Mouse (Mus musculus) limb, embryonic 12.5 days (tissue): ENCODE results near the gene Atg7. TPM values are rescaled to one million over a fixed set of nuclear protein-coding genes. Genes with fewer than 3 reads are reported as not detected.

Experiments
- ATAC-seq: fragments of 200-750 bp; cut with Nextera tagmentation; 2 replicates; pipeline ENCODE4 v1.8.0; 2017; ENCODE audit warnings: low read depth, moderate TSS enrichment; ENCODE audit not compliant: insufficient number of reproducible peaks, insufficient read depth, low FRiP score, low TSS enrichment
- H3K27ac ChIP-seq: fragments of 300-500 bp; sonication (generic); 2 replicates; pipeline ENCODE4 v1.5.1; 2016; ENCODE audit warnings: mild to moderate bottlenecking, moderate library complexity
- H3K27me3 ChIP-seq: fragments of 300-500 bp; sonication (generic); 2 replicates; pipeline ENCODE4 v1.6.1; 2016; ENCODE audit warnings: mild to moderate bottlenecking, moderate library complexity
- H3K36me3 ChIP-seq: fragments of 300-500 bp; sonication (generic); 2 replicates; pipeline ENCODE4 v1.6.1; 2016; ENCODE audit warnings: mild to moderate bottlenecking, moderate library complexity
- H3K4me1 ChIP-seq: fragments of 300-500 bp; sonication (generic); replicated peaks from 2 replicates; pipeline ENCODE4 v1.6.1; 2016
- H3K4me2 ChIP-seq: fragments of 300-500 bp; sonication (generic); 2 replicates; pipeline ENCODE4 v1.6.1; 2016; ENCODE audit warnings: mild to moderate bottlenecking, moderate library complexity
- H3K4me3 ChIP-seq: fragments of 300-500 bp; sonication (generic); replicated peaks from 2 replicates; pipeline ENCODE4 v1.5.1; 2016; ENCODE audit warnings: mild to moderate bottlenecking
- H3K9ac ChIP-seq: fragments of 300-500 bp; sonication (generic); replicated peaks from 2 replicates; pipeline ENCODE4 v1.6.1; 2016; ENCODE audit warnings: mild to moderate bottlenecking, moderate library complexity
- H3K9me3 ChIP-seq: fragments of 300-500 bp; sonication (generic); 2 replicates; pipeline ENCODE4 v1.6.1; 2016; ENCODE audit warnings: mild to moderate bottlenecking, moderate library complexity
- WGBS: fragments of 180-500 bp; shearing (Covaris S2); methylation state at CpG from one replicate; pipeline ENCODE4 v1.1.7; 2016; 5-methylcytosine and 5-hydroxymethylcytosine counted together
- polyA plus RNA-seq: library from polyadenylated mRNA; unstranded; fragments of >200 nt; fragmentation: Nextera tagmentation; extraction: Ambion mirVana; gene quantifications from 2 replicates; pipeline ENCODE4 v1.2.1, GENCODE M21; 2016

The Atg7 gene
- polyA plus RNA-seq, 1 experiment from 2014 or later: 17.1 TPM

GRCm38 (mm10) chr6:114758795-114759194 lies 115.9 kb downstream of the Atg7 start:
- no peaks in the 10 kb centered on the region for H3K27me3 ChIP-seq
- H3K36me3 ChIP-seq: no peaks in the 10 kb centered on the region
- no peaks in the 10 kb centered on the region for H3K9me3 ChIP-seq
- ATAC-seq: no peak
- H3K4me2 ChIP-seq: no peak overlapping the region
- H3K4me1 ChIP-seq: no peaks in the 10 kb centered on the region
- no peak overlapping the region for H3K27ac ChIP-seq
- no peak overlapping the region for H3K9ac ChIP-seq
- H3K4me3 ChIP-seq: no peak overlapping the region
- 86% methylated on average over 7 of the region's 7 CpGs for WGBS

GRCm38 (mm10) chr6:114766314-114766713 lies 123.4 kb downstream of the Atg7 start:
- Histone ChIP-seq H3K9me3 (no peaks in the 10 kb centered on the region), H3K36me3 (no peaks in the 10 kb centered on the region), H3K9ac (no peak overlapping the region), H3K4me1 (peaks cover 26% of the 10 kb centered on the region), H3K4me3 (no peak overlapping the region), H3K27me3 (no peaks in the 10 kb centered on the region), H3K4me2 (no peak overlapping the region), H3K27ac (no peak overlapping the region)
- 86% methylated on average over 6 of the region's 6 CpGs for WGBS
- no peak for ATAC-seq

GRCm38 (mm10) chr6:114767710-114768109 lies 124.8 kb downstream of the Atg7 start:
- H3K4me3 ChIP-seq: no peak overlapping the region
- no peak overlapping the region for H3K9ac ChIP-seq
- H3K27me3 ChIP-seq: no peaks in the 10 kb centered on the region
- ATAC-seq: no peak
- H3K4me2 ChIP-seq: no peak overlapping the region
- H3K4me1 ChIP-seq: peaks cover 33% of the 10 kb centered on the region
- H3K27ac ChIP-seq: no peak overlapping the region
- H3K9me3 ChIP-seq: no peaks in the 10 kb centered on the region
- H3K36me3 ChIP-seq: no peaks in the 10 kb centered on the region
- 11% methylated on average over 2 of the region's 2 CpGs for WGBS

GRCm38 (mm10) chr6:114770337-114770736 lies 127.4 kb downstream of the Atg7 start:
- H3K4me2 ChIP-seq: no peak overlapping the region
- H3K4me3 ChIP-seq: no peak overlapping the region
- no peaks in the 10 kb centered on the region for H3K36me3 ChIP-seq
- H3K4me1 ChIP-seq: peaks cover 33% of the 10 kb centered on the region
- ATAC-seq: no peak
- H3K9ac ChIP-seq: no peak overlapping the region
- WGBS: 78% methylated on average over 2 of the region's 2 CpGs
- no peak overlapping the region for H3K27ac ChIP-seq
- H3K27me3 ChIP-seq: no peaks in the 10 kb centered on the region
- no peaks in the 10 kb centered on the region for H3K9me3 ChIP-seq

- H3K4me3 ChIP-seq: no peak overlapping the region
- no peaks in the 10 kb centered on the region for H3K27me3 ChIP-seq
- H3K9me3 ChIP-seq: no peaks in the 10 kb centered on the region
- H3K27ac ChIP-seq: peak overlapping the region; percentile 41; the same call in 1 of the 2 replicates
- 68% methylated on average over 4 of the region's 4 CpGs for WGBS
- H3K36me3 ChIP-seq: no peaks in the 10 kb centered on the region
- H3K9ac ChIP-seq: no peak overlapping the region
- ATAC-seq: no peak
- peaks cover 33% of the 10 kb centered on the region for H3K4me1 ChIP-seq
- no peak overlapping the region for H3K4me2 ChIP-seq
These were observed 128.6 kb downstream of the Atg7 start for GRCm38 (mm10) chr6:114771502-114771901.

- Histone ChIP-seq H3K4me3 (no peak overlapping the region), H3K9ac (no peak overlapping the region), H3K4me1 (peaks cover 24% of the 10 kb centered on the region), H3K27ac (no peak overlapping the region), H3K4me2 (no peak overlapping the region), H3K9me3 (no peaks in the 10 kb centered on the region), H3K36me3 (no peaks in the 10 kb centered on the region), H3K27me3 (no peaks in the 10 kb centered on the region)
- WGBS: 87% methylated on average over 5 of the region's 5 CpGs
- ATAC-seq: no peak
These were observed 132.3 kb downstream of the Atg7 start for GRCm38 (mm10) chr6:114775210-114775609.

- no peak overlapping the region for H3K4me2 ChIP-seq
- no peaks in the 10 kb centered on the region for H3K9me3 ChIP-seq
- H3K9ac ChIP-seq: no peak overlapping the region
- H3K4me1 ChIP-seq: peaks cover 37% of the 10 kb centered on the region
- H3K27me3 ChIP-seq: no peaks in the 10 kb centered on the region
- no peak for ATAC-seq
- H3K4me3 ChIP-seq: no peak overlapping the region
- H3K27ac ChIP-seq: 0 out of 2 replicates have a peak overlapping the region, but pooled peaks have one; percentile 9
- WGBS: 10% methylated on average over 4 of the region's 4 CpGs
- no peaks in the 10 kb centered on the region for H3K36me3 ChIP-seq
These were observed 135.0 kb downstream of the Atg7 start for GRCm38 (mm10) chr6:114777872-114778271.

GRCm38 (mm10) chr6:114778650-114779049 lies 135.8 kb downstream of the Atg7 start:
- Histone ChIP-seq H3K9ac (no peak overlapping the region), H3K36me3 (no peaks in the 10 kb centered on the region), H3K4me2 (no peak overlapping the region), H3K27ac (no peak overlapping the region), H3K27me3 (no peaks in the 10 kb centered on the region), H3K9me3 (no peaks in the 10 kb centered on the region), H3K4me1 (peaks cover 41% of the 10 kb centered on the region), H3K4me3 (no peak overlapping the region)
- ATAC-seq: no peak
- WGBS: 63% methylated on average over 8 of the region's 8 CpGs

GRCm38 (mm10) chr6:114780583-114780982 lies 137.7 kb downstream of the Atg7 start:
- no peak for ATAC-seq
- no peak overlapping the region for H3K27ac ChIP-seq
- H3K9ac ChIP-seq: no peak overlapping the region
- H3K4me2 ChIP-seq: no peak overlapping the region
- H3K36me3 ChIP-seq: no peaks in the 10 kb centered on the region
- H3K9me3 ChIP-seq: no peaks in the 10 kb centered on the region
- peaks cover 41% of the 10 kb centered on the region for H3K4me1 ChIP-seq
- no peak overlapping the region for H3K4me3 ChIP-seq
- H3K27me3 ChIP-seq: no peaks in the 10 kb centered on the region
- 63% methylated on average over 2 of the region's 2 CpGs for WGBS

GRCm38 (mm10) chr6:114781415-114782240 lies 138.7 kb downstream of the Atg7 start:
- Histone ChIP-seq H3K27me3 (no peaks in the 10 kb centered on the region), H3K27ac (peak overlapping the region; percentile 62), H3K9me3 (no peaks in the 10 kb centered on the region), H3K9ac (no peak overlapping the region), H3K4me1 (peaks cover 43% of the 10 kb centered on the region), H3K36me3 (no peaks in the 10 kb centered on the region), H3K4me3 (no peak overlapping the region), H3K4me2 (peak overlapping the region; percentile 16; the same call in 1 of the 2 replicates)
- peak; percentile 61; the same call in 1 of the 2 replicates for ATAC-seq
- WGBS: 29% methylated on average over 11 of the region's 11 CpGs

GRCm38 (mm10) chr6:114782486-114782885 lies 139.6 kb downstream of the Atg7 start:
- WGBS: 82% methylated on average over 7 of the region's 7 CpGs
- H3K4me2 ChIP-seq: no peak overlapping the region
- H3K27me3 ChIP-seq: no peaks in the 10 kb centered on the region
- ATAC-seq: no peak
- H3K36me3 ChIP-seq: no peaks in the 10 kb centered on the region
- no peak overlapping the region for H3K4me3 ChIP-seq
- H3K9ac ChIP-seq: no peak overlapping the region
- H3K27ac ChIP-seq: peak overlapping the region; percentile 41; the same call in 1 of the 2 replicates
- H3K4me1 ChIP-seq: peaks cover 49% of the 10 kb centered on the region
- no peaks in the 10 kb centered on the region for H3K9me3 ChIP-seq

GRCm38 (mm10) chr6:114786461-114786860 lies 143.6 kb downstream of the Atg7 start:
- H3K4me1 ChIP-seq: peaks cover 42% of the 10 kb centered on the region
- no peak overlapping the region for H3K4me2 ChIP-seq
- no peak for ATAC-seq
- no peak overlapping the region for H3K27ac ChIP-seq
- WGBS: 28% methylated on average over 3 of the region's 3 CpGs
- H3K27me3 ChIP-seq: no peaks in the 10 kb centered on the region
- no peak overlapping the region for H3K4me3 ChIP-seq
- H3K36me3 ChIP-seq: no peaks in the 10 kb centered on the region
- no peak overlapping the region for H3K9ac ChIP-seq
- no peaks in the 10 kb centered on the region for H3K9me3 ChIP-seq
